Mouse (Mus musculus) kidney, embryonic 16.5 days (tissue): Measurements from ENCODE around the gene Mog. TPM values are rescaled to one million over a fixed set of nuclear protein-coding genes. Genes with fewer than 3 reads are reported as not detected.

Experiments
- ATAC-seq: fragments of 200-750 bp; cut with Nextera tagmentation; 2 replicates; pipeline ENCODE4 v1.8.0; 2017; ENCODE audit warnings: moderate TSS enrichment; ENCODE audit not compliant: low FRiP score, low TSS enrichment
- H3K27ac ChIP-seq: fragments of 300-500 bp; sonication (generic); 2 replicates; pipeline ENCODE4 v1.5.1; 2014; ENCODE audit warnings: low read length
- H3K27me3 ChIP-seq: fragments of 300-500 bp; sonication (generic); 2 replicates; pipeline ENCODE4 v1.6.1; 2014; ENCODE audit warnings: low read length, control low read depth, mixed read lengths; ENCODE audit not compliant: insufficient read depth
- H3K36me3 ChIP-seq: fragments of 300-500 bp; sonication (generic); 2 replicates; pipeline ENCODE4 v1.6.1; 2014; ENCODE audit warnings: low read length, control low read depth, mixed read lengths; ENCODE audit not compliant: insufficient read depth
- H3K4me1 ChIP-seq: fragments of 300-500 bp; sonication (generic); 2 replicates; pipeline ENCODE4 v1.6.1; 2014; ENCODE audit warnings: low read length, control low read depth, mixed read lengths; ENCODE audit not compliant: insufficient read depth
- H3K4me2 ChIP-seq: fragments of 300-500 bp; sonication (generic); replicated peaks from 2 replicates; pipeline ENCODE4 v1.6.1; 2014; ENCODE audit warnings: low read depth, low read length
- H3K4me3 ChIP-seq: fragments of 300-500 bp; sonication (generic); 2 replicates; pipeline ENCODE4 v1.5.1; 2014; ENCODE audit warnings: mild to moderate bottlenecking, low read length
- H3K9ac ChIP-seq: fragments of 300-500 bp; sonication (generic); replicated peaks from 2 replicates; pipeline ENCODE4 v1.6.1; 2014; ENCODE audit warnings: low read length
- H3K9me3 ChIP-seq: fragments of 300-500 bp; sonication (generic); 2 replicates; pipeline ENCODE4 v1.6.1; 2016; ENCODE audit warnings: low read length, control low read depth
- WGBS: fragments of 180-500 bp; shearing (Covaris S2); extraction: QIAGEN DNeasy Blood & Tissue Kit; methylation state at CpG from one replicate; pipeline ENCODE4 v1.1.7; 2014; 5-methylcytosine and 5-hydroxymethylcytosine counted together
- polyA plus RNA-seq: library from polyadenylated mRNA; unstranded; fragments of >200 nt; fragmentation: Nextera tagmentation; extraction: Ambion mirVana; gene quantifications from 2 replicates; pipeline ENCODE4 v1.2.1, GENCODE M21; 2015

The Mog gene
- polyA plus RNA-seq, 1 experiment from 2014 or later: 0.09 TPM

DNA sequence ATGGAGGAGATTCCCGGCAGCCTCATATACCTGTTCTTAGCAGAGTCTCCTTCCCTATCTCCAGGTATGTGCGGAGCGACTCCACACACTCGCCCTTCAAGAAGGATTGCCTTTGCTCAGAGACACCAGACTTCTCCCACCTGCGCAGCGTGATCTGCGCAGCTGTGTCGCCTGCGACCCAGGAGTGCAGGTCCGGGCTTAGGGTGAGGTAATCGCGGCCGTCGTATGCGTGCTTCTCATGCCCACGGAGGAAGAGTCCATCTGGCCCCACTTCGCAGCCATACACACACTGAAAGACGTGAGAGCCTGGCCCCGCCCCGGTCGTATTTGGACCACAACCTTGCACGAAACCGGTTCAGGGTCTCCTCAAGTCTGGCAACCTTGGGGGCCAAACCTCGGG, 34.7 kb downstream of the Mog start:
- WGBS: 8% methylated on average over 24 of the region's 24 CpGs
- no peak for ATAC-seq
- Histone ChIP-seq H3K36me3 (no peaks in the 10 kb centered on the region), H3K4me2 (peak overlapping the region; percentile 39), H3K4me3 (peak overlapping the region; percentile 30), H3K27me3 (peaks cover 33% of the 10 kb centered on the region), H3K27ac (no peak overlapping the region), H3K9me3 (no peaks in the 10 kb centered on the region), H3K9ac (no peak overlapping the region; the same call in 1 of the 2 replicates), H3K4me1 (no peaks in the 10 kb centered on the region)

DNA sequence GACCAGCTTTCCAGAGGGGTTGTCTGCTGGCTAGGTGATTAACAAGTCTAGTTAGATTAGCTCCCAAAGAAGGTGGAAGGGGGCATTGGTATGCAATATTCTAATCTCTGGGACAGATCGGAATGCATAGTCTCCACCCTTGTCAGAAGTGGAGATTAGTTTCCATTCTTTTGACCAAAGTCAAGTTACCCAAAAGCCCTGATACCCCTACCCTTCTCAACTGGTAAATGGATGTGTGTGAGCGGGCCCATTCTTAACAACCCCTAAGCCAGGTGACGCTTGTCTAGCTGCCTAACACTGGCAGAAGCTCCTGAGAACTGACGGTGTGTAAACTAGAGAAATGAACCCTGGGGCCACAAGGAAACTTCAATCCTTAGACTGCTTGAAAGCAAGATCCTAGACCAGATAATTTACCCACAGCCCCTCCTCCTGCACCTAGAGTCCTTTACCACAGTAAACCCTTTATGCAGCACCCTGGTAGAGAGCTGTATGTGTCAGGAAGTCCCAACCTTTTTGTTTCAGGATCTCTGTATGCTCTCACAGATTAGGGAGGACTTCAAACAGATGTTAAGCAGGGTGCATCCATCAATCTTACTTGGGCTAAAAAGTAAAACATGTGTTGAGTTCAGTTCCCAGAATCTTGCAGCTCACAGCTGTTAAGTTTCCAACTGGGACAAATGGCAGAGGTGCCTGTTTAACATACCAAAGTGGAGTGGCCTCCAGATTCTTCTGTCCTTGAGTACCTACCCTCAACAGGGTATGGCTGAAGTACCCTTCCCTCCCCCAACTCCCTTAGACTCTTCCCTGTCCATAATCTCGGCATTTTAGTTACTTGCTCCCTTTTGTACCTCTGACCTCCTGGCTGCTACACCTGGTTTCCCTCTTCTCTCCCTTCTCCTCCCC, 40.7 kb downstream of the Mog start:
- no peak for ATAC-seq
- no peak overlapping the region for H3K4me2 ChIP-seq
- WGBS: 29% methylated on average over 5 of the region's 5 CpGs

DNA sequence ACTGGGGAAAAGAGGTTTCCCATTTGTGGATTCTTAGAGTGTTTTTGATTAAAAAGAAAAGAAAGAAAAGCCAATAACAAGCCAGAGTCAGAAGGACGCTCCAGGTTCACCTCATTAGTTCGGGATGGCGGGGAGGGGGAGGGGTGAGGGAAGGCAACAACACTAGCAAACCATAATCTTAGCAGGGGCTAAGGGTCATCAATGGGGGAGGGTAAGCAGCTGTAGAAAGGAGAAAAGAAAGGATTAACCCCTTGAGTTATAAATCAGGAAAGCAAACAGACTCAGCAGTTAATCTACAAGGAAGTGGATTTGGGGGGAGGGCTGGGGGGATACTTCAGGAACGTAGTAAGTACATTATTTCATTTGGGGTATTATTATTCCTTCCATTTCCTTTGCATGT, 41.4 kb downstream of the Mog start:
- no peak overlapping the region for H3K27ac ChIP-seq
- H3K9me3 ChIP-seq: no peaks in the 10 kb centered on the region
- peak overlapping the region; percentile 18 for H3K4me3 ChIP-seq
- ATAC-seq: no peak
- no peak overlapping the region for H3K9ac ChIP-seq
- H3K27me3 ChIP-seq: peaks cover 10% of the 10 kb centered on the region; the same call in 1 of the 2 replicates
- H3K36me3 ChIP-seq: no peaks in the 10 kb centered on the region
- WGBS: 10% methylated on average over 4 of the region's 4 CpGs
- H3K4me2 ChIP-seq: peak overlapping the region; percentile 47
- peaks cover 15% of the 10 kb centered on the region for H3K4me1 ChIP-seq

More for the DNA sequence above, 40.7 kb downstream of the Mog start:
- Histone ChIP-seq H3K27me3 (peaks cover 16% of the 10 kb centered on the region; the same call in 1 of the 2 replicates), H3K36me3 (no peaks in the 10 kb centered on the region), H3K4me1 (peaks cover 15% of the 10 kb centered on the region), H3K4me3 (no peak overlapping the region), H3K9ac (no peak overlapping the region), H3K27ac (no peak overlapping the region), H3K9me3 (no peaks in the 10 kb centered on the region)

DNA sequence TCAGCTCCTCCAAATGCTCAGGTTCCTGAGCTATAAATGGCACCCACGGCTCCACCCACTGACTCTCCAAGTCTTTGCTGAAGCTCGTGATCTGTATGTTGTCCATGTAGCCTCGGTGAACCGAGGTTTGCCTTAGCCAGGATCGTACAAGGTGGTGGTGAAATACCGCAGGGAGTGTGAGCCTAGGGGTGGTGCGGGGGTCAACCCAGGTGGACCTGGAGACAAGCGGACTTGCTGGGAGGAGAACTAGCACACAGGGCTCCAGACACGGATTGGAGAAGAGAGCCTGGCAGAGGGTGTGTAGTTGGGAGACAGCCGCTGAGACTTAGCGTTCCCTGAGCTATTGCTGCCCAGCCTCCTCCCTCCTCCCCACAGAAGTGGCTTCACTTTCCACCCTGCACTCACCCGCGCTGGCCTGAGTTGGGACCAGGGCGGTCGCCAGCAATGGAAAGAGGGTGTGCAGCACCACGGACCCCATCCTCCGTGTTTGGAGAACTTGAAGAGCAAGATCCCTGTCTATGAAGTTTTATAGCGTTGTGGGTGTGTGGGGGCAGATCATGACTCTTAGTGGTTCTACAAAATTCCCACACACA, 41.9 kb downstream of the Mog start, which contains the start of gene 2410137M14Rik:
2410137M14Rik (minus strand) TSS at position 17 of the 593 bp plus-strand sequence.
- ATAC-seq: 0 out of 2 replicates have a peak, but pooled peaks have one; percentile 39
- Histone ChIP-seq H3K4me1 (peaks cover 15% of the 10 kb centered on the region), H3K27ac (no peak within 1 kb of the TSS), H3K27me3 (0 out of 2 replicates have a peak, but pooled peaks cover 6% of the 10 kb centered on the region), H3K36me3 (no peaks in the 10 kb centered on the region), H3K9me3 (no peaks in the 10 kb centered on the region), H3K4me2 (peak within 1 kb of the TSS; percentile 47), H3K9ac (no peak within 1 kb of the TSS), H3K4me3 (peak within 1 kb of the TSS; percentile 18)
- WGBS: 10% methylated on average over 18 of the region's 18 CpGs

DNA sequence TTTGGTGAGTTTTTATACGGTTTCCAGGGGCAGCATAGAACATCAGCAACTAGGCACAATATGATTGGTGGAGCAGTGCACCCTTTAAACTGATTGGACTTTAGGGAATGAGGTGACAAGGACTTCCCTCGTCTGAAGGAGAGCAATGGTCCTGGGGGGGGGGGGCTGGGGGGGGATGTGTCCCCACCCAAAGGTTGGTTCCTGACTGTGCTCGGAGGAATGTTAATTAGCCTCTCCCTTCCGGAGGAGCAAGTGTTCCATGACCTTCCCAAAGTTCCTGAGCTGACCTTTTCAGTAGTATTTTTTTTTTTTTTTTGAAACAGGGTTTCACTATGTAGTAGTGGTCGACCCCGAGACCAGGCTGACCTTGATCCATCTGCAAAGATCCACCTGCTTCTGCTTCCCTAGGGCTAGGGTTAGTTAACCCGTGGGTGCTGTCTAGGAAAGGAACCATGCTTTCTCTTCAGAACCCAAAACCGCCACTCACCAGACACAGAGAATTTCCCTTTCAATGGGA, 49.9 kb downstream of the Mog start:
- Histone ChIP-seq H3K9ac (no peak overlapping the region), H3K27me3 (no peaks in the 10 kb centered on the region), H3K4me2 (no peak overlapping the region), H3K36me3 (no peaks in the 10 kb centered on the region), H3K4me3 (no peak overlapping the region), H3K9me3 (no peaks in the 10 kb centered on the region), H3K27ac (no peak overlapping the region), H3K4me1 (no peaks in the 10 kb centered on the region)
- ATAC-seq: no peak
- WGBS: 53% methylated on average over 8 of the region's 8 CpGs

DNA sequence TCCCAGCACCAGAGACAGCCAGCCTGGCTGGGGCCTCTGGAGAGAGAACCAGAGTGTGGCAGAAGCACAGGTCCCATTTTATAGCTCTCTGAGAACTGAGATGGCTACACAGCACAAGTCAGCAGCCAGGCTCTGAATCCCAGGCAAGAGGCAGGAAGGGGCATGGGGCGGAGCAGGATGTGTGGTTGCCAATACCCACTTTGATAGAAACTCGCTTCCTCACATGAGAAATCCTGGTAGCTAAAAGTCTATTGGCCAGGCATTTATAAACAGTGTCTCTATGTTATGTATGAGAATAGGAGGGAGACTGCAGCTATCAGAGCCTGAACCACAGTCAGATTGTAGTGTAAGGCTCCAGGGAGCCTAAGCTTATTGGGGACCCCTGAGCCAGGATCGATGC, 50.4 kb downstream of the Mog start:
- 84% methylated on average over 3 of the region's 3 CpGs for WGBS

DNA sequence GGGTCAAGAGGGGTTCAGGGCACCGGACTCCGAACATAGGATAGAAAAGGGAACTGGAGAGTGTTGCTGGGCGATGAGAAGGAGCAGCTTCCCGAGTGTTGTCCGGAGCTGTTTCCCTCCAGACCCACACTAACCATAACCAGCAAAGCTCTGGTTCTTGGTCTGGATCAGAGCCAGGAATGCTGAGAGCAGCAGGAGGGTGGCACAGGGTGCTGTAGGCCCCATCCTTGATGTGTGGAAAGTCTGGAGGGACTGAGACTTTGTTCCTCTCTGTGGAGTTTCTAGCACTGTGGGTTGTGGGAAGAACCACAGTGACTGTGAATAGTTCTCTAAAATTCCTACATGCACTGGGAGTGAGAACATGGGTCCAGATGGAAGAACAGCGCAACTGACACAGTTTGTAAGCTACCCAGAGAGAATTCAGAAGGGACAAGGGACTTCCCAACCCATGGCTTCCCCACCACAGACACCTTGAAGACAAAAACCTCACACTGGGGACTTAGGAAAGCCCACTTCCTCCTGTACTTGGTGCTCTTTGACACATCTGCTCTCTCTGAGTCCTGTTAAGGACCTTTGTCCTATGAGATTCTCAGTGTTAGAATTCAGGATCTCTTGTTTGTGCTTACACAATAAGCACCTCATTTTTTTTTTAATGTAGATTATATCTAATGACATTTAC, 51.9 kb downstream of the Mog start:
- 87% methylated on average over 6 of the region's 6 CpGs for WGBS
- no peaks in the 10 kb centered on the region for H3K27me3 ChIP-seq
- no peak overlapping the region for H3K27ac ChIP-seq
- no peak overlapping the region for H3K9ac ChIP-seq
- H3K4me3 ChIP-seq: no peak overlapping the region
- H3K9me3 ChIP-seq: no peaks in the 10 kb centered on the region
- H3K36me3 ChIP-seq: no peaks in the 10 kb centered on the region
- no peak for ATAC-seq
- H3K4me2 ChIP-seq: no peak overlapping the region
- H3K4me1 ChIP-seq: no peaks in the 10 kb centered on the region

More for the DNA sequence above, 50.4 kb downstream of the Mog start:
- H3K9ac ChIP-seq: no peak overlapping the region
- H3K27me3 ChIP-seq: no peaks in the 10 kb centered on the region
- no peak overlapping the region for H3K4me3 ChIP-seq
- H3K36me3 ChIP-seq: no peaks in the 10 kb centered on the region
- H3K9me3 ChIP-seq: no peaks in the 10 kb centered on the region
- no peak overlapping the region for H3K4me2 ChIP-seq
- ATAC-seq: no peak
- H3K4me1 ChIP-seq: no peaks in the 10 kb centered on the region
- H3K27ac ChIP-seq: no peak overlapping the region

DNA sequence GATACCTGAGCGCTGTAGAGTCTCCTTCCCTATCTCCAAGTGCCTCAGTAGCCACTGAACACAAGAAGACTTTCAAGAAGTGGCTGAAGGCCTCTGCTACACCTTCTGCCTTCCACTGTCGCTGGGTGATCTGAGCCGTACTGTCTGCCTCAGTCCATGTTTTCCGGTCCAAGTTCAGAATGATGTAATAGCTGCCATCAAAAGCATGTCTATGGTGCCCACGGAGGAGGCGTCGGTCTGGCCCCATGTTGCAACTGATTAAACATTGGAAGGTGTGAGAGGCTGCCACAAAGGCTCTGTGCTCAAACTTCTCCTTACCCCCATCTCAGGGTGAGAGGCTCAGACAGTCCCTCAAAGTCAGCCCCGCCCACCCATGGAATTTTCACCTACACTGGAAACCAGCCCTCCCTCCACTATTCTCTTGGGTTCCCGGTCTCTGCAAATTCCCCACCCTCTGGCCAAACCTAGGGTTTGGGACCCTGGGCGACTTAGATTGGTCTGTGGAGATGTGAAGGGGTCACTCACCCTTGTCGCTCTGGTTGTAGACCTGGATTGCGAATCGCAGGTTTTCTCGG, 52.8 kb downstream of the Mog start:
- Histone ChIP-seq H3K9me3 (no peaks in the 10 kb centered on the region), H3K4me3 (no peak overlapping the region), H3K27me3 (no peaks in the 10 kb centered on the region), H3K4me2 (no peak overlapping the region), H3K4me1 (no peaks in the 10 kb centered on the region), H3K36me3 (no peaks in the 10 kb centered on the region), H3K27ac (no peak overlapping the region), H3K9ac (no peak overlapping the region)
- no peak for ATAC-seq
- 85% methylated on average over 14 of the region's 14 CpGs for WGBS

DNA sequence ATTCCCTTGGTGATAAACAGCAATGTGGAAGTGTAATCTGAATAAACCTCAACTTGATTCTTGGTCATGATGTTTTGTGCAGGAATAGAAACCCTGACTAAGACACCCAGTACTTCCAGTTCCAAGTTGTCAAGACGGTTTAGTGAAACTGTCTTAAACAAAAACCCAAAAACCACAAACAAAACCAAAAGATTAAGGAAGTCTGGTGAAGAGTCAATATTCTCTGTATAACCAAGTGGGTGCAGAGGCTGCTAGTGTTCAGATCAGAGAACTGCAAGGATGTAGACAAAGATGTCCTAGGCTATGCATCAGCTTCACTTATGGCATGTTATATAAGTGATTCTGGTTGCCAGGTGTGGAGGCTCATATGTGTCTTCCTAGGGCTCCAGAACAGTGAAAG, 56.3 kb downstream of the Mog start:
- no peak overlapping the region for H3K27ac ChIP-seq
- no peak overlapping the region for H3K4me2 ChIP-seq
- no peak for ATAC-seq
- H3K36me3 ChIP-seq: no peaks in the 10 kb centered on the region
- no peak overlapping the region for H3K4me3 ChIP-seq
- no peaks in the 10 kb centered on the region for H3K4me1 ChIP-seq
- 88% methylated on average over 1 of the region's 1 CpGs for WGBS
- H3K27me3 ChIP-seq: no peaks in the 10 kb centered on the region
- H3K9me3 ChIP-seq: no peaks in the 10 kb centered on the region
- H3K9ac ChIP-seq: no peak overlapping the region
